Mouse (Mus musculus): ENCODE results near the gene Odf2l. TPM values are rescaled to one million over a fixed set of nuclear protein-coding genes. Genes with fewer than 3 reads are reported as not detected.

Odf2l gene
- polyA plus RNA-seq, 1 experiment from 2014 or later: 18.1 TPM

GRCm38 (mm10) chr3:145146871-145147270, 28.5 kb downstream of the Odf2l start:
- Histone ChIP-seq H3K27me3 (replicated peaks) (no peaks in the 10 kb centered on the region), H3K4me3 (replicated peaks) (no peak overlapping the region), H3K27ac (no peak overlapping the region), H3K4me1 (replicated peaks) (no peaks in the 10 kb centered on the region), H3K36me3 (no peaks in the 10 kb centered on the region), H3K4me2 (replicated peaks) (no peak overlapping the region), H3K9me3 (no peaks in the 10 kb centered on the region), H3K9ac (no peak overlapping the region)
- peak; percentile 31; the same call in 1 of the 2 replicates for ATAC-seq
- WGBS: 78% methylated on average over 9 of the region's 9 CpGs

- Histone ChIP-seq H3K4me2 (replicated peaks) (no peak overlapping the region), H3K36me3 (no peaks in the 10 kb centered on the region), H3K27me3 (replicated peaks) (no peaks in the 10 kb centered on the region), H3K4me1 (replicated peaks) (no peaks in the 10 kb centered on the region), H3K9me3 (no peaks in the 10 kb centered on the region), H3K9ac (no peak overlapping the region), H3K27ac (no peak overlapping the region), H3K4me3 (replicated peaks) (no peak overlapping the region)
- 76% methylated on average over 2 of the region's 2 CpGs for WGBS
- ATAC-seq: no peak
Measured at GRCm38 (mm10) chr3:145147483-145147882, 29.1 kb downstream of the Odf2l start.

- no peaks in the 10 kb centered on the region for H3K9me3 ChIP-seq
- no peak for ATAC-seq
Measured at GRCm38 (mm10) chr3:145147952-145148351, 29.6 kb downstream of the Odf2l start.

DNA sequence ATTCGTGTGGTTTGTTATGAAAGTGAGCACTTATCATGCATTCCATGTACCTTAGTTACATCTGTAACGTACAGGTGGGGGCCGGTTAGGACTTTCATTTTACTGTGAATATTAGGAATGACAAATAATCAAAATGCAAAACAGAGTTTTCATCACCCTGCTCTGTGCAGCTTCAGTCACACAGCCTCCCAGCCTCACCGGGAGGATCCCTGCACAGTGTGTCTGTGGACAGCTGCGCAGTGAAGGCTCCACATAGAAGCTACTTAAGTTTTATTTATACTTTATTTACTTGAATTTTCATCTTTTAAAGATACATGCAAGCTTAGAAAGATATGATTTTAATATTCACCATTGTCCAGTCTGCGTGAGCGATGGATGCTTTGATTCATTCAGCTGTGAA, 32.7 kb downstream of the Odf2l start:
- H3K4me1 ChIP-seq (replicated peaks): no peaks in the 10 kb centered on the region
- ATAC-seq: no peak
- H3K9ac ChIP-seq: no peak overlapping the region
- no peaks in the 10 kb centered on the region for H3K36me3 ChIP-seq
- no peak overlapping the region for H3K4me3 ChIP-seq (replicated peaks)
- no peak overlapping the region for H3K27ac ChIP-seq
- H3K4me2 ChIP-seq (replicated peaks): no peak overlapping the region
- H3K27me3 ChIP-seq (replicated peaks): no peaks in the 10 kb centered on the region
- H3K9me3 ChIP-seq: no peaks in the 10 kb centered on the region
- WGBS: 81% methylated on average over 7 of the region's 7 CpGs

More at GRCm38 (mm10) chr3:145147952-145148351, 29.6 kb downstream of the Odf2l start:
- H3K9ac ChIP-seq: no peak overlapping the region
- H3K4me1 ChIP-seq (replicated peaks): no peaks in the 10 kb centered on the region
- H3K4me2 ChIP-seq (replicated peaks): no peak overlapping the region
- H3K27ac ChIP-seq: no peak overlapping the region
- no peak overlapping the region for H3K4me3 ChIP-seq (replicated peaks)
- no peaks in the 10 kb centered on the region for H3K27me3 ChIP-seq (replicated peaks)
- H3K36me3 ChIP-seq: no peaks in the 10 kb centered on the region

DNA sequence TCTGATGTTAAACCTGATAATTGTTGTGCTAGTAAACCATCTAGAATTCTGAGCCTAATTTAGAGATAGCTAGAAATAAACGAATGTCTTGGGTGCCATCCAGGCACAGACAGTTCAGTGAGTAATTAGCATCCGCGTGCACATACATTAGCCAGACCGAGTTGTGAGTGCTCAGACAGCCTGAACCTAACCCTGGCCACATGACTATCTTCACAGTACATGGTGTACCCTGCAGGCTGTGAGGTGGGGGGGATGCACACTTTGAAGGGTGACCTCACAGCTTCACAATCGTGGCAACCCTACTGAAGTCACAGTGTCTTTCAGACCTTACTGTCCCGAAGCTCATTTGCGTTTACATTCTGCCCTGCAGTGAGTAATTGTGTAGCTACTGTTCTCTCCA, 33.5 kb downstream of the Odf2l start:
- H3K27ac ChIP-seq: no peak overlapping the region
- H3K9ac ChIP-seq: no peak overlapping the region
- H3K27me3 ChIP-seq (replicated peaks): no peaks in the 10 kb centered on the region
- H3K4me3 ChIP-seq (replicated peaks): no peak overlapping the region
- no peaks in the 10 kb centered on the region for H3K36me3 ChIP-seq
- no peaks in the 10 kb centered on the region for H3K9me3 ChIP-seq
- no peaks in the 10 kb centered on the region for H3K4me1 ChIP-seq (replicated peaks)
- no peak overlapping the region for H3K4me2 ChIP-seq (replicated peaks)
- no peak for ATAC-seq
- 63% methylated on average over 7 of the region's 7 CpGs for WGBS

DNA sequence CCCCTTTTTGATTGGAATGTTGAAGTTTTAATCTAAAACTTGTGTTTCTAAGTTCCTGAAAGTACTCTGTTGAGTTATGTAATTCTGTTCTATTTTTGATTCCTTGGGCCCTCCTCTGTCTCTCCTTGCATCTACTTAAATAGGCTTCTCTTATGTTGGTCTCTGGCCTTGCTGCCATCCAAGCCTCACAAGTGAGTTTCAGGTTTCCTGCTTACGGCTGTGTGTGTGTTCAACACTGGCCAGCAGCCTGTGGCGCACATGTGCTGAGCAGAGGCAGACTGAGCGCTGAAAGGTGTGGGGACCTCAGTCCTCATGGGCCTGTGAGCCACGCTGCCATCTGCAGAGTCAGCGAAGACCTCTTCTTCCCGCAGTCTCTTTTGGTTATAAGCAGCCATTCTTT, 38.5 kb downstream of the Odf2l start:
- Histone ChIP-seq H3K27ac (no peak overlapping the region), H3K4me2 (replicated peaks) (no peak overlapping the region), H3K4me1 (replicated peaks) (no peaks in the 10 kb centered on the region), H3K4me3 (replicated peaks) (no peak overlapping the region), H3K9me3 (no peaks in the 10 kb centered on the region), H3K36me3 (no peaks in the 10 kb centered on the region), H3K27me3 (replicated peaks) (no peaks in the 10 kb centered on the region), H3K9ac (no peak overlapping the region)
- ATAC-seq: no peak
- WGBS: 91% methylated on average over 6 of the region's 6 CpGs

- Histone ChIP-seq H3K4me1 (replicated peaks) (no peaks in the 10 kb centered on the region), H3K36me3 (no peaks in the 10 kb centered on the region), H3K9me3 (no peaks in the 10 kb centered on the region), H3K4me3 (replicated peaks) (no peak overlapping the region), H3K4me2 (replicated peaks) (no peak overlapping the region), H3K27ac (no peak overlapping the region), H3K27me3 (replicated peaks) (no peaks in the 10 kb centered on the region), H3K9ac (no peak overlapping the region)
- no peak for ATAC-seq
- 90% methylated on average over 3 of the region's 3 CpGs for WGBS
Measured at GRCm38 (mm10) chr3:145158441-145158840, 40.1 kb downstream of the Odf2l start.

DNA sequence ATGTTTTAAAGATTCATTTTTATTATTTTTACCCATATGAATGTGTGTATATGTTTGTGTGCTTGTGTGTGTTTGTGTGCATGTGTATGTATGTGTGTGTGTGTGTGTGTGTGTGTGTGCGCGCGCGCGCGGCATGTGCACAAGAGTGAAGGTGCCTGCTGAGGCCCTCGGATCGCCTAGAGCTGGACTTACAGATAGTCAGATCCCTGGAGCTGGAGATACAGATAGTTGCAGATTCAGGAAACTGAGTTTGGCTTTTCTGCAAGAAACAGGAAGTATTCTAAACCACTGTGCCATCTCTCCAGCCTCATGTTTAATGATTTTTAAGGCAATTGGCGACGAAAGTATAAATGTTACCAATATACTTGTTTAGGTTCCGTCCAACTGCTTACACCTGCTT, 48.4 kb downstream of the Odf2l start:
- no peak for ATAC-seq
- no peaks in the 10 kb centered on the region for H3K36me3 ChIP-seq
- no peaks in the 10 kb centered on the region for H3K4me1 ChIP-seq (replicated peaks)
- H3K27me3 ChIP-seq (replicated peaks): no peaks in the 10 kb centered on the region
- no peak overlapping the region for H3K4me3 ChIP-seq (replicated peaks)
- no peaks in the 10 kb centered on the region for H3K9me3 ChIP-seq
- no peak overlapping the region for H3K9ac ChIP-seq
- 92% methylated on average over 11 of the region's 11 CpGs for WGBS
- H3K27ac ChIP-seq: no peak overlapping the region
- no peak overlapping the region for H3K4me2 ChIP-seq (replicated peaks)

DNA sequence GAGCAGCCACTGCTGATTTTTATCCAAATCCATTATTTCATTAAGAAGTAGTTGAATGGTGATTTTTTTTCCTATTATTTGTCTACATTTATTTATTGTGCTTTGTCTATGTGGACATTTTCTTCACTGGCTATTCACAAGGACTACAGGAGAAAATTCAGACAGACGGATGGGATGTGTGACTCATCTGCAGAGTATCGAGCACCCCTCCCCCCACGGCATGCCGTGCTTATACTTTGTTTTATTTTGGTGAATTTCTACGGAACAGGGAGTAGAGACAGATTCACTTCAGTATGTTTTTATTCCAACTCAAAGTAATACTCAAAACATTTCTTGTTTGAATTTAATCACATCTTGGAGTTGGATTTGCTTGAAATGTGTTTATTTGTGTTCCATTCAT, 49.4 kb downstream of the Odf2l start:
- Histone ChIP-seq H3K9me3 (no peaks in the 10 kb centered on the region), H3K4me2 (replicated peaks) (no peak overlapping the region), H3K27me3 (replicated peaks) (no peaks in the 10 kb centered on the region), H3K9ac (no peak overlapping the region), H3K27ac (no peak overlapping the region), H3K4me3 (replicated peaks) (no peak overlapping the region), H3K4me1 (replicated peaks) (no peaks in the 10 kb centered on the region), H3K36me3 (no peaks in the 10 kb centered on the region)
- WGBS: 59% methylated on average over 5 of the region's 5 CpGs
- no peak for ATAC-seq

- ATAC-seq: no peak
Measured at GRCm38 (mm10) chr3:145168844-145169696, 50.7 kb downstream of the Odf2l start.

DNA sequence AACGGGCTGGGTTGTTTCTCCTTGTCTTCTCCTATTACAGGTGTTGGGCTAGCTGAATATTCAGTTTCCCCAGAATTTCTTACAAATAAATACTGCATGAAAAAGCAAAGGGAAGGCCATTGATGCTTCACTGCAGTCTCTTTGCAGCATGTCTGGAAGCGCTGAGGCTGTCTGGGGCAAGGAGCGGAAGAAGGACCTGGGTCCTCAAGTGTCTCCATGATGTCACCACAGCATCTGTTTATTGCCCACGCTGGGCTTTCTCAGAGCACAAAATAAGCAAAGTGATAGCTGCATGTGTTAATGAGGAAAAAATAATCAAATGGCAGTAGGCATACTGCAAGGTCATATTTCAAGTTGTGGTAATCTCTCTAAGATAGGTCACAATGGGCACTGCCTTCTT, 51.6 kb downstream of the Odf2l start:
- no peak overlapping the region for H3K9ac ChIP-seq
- H3K4me1 ChIP-seq (replicated peaks): no peaks in the 10 kb centered on the region
- H3K27me3 ChIP-seq (replicated peaks): no peaks in the 10 kb centered on the region
- H3K4me3 ChIP-seq (replicated peaks): no peak overlapping the region
- H3K9me3 ChIP-seq: no peaks in the 10 kb centered on the region
- no peaks in the 10 kb centered on the region for H3K36me3 ChIP-seq
- H3K27ac ChIP-seq: no peak overlapping the region
- H3K4me2 ChIP-seq (replicated peaks): no peak overlapping the region
- ATAC-seq: no peak
- WGBS: 88% methylated on average over 4 of the region's 4 CpGs

More at GRCm38 (mm10) chr3:145168844-145169696, 50.7 kb downstream of the Odf2l start:
- no peak overlapping the region for H3K27ac ChIP-seq
- H3K4me2 ChIP-seq (replicated peaks): no peak overlapping the region
- WGBS: 75% methylated on average over 13 of the region's 13 CpGs
- H3K27me3 ChIP-seq (replicated peaks): no peaks in the 10 kb centered on the region
- no peaks in the 10 kb centered on the region for H3K4me1 ChIP-seq (replicated peaks)
- H3K4me3 ChIP-seq (replicated peaks): no peak overlapping the region
- H3K9me3 ChIP-seq: no peaks in the 10 kb centered on the region
- H3K9ac ChIP-seq: no peak overlapping the region
- no peaks in the 10 kb centered on the region for H3K36me3 ChIP-seq

GRCm38 (mm10) chr3:145170604-145171389, 52.4 kb downstream of the Odf2l start:
- Histone ChIP-seq H3K9ac (no peak overlapping the region), H3K4me2 (replicated peaks) (no peak overlapping the region), H3K4me1 (replicated peaks) (no peaks in the 10 kb centered on the region), H3K9me3 (no peaks in the 10 kb centered on the region), H3K27me3 (replicated peaks) (no peaks in the 10 kb centered on the region), H3K36me3 (no peaks in the 10 kb centered on the region), H3K27ac (no peak overlapping the region), H3K4me3 (replicated peaks) (no peak overlapping the region)
- 76% methylated on average over 6 of the region's 6 CpGs for WGBS
- ATAC-seq: no peak
